Mouse (Mus musculus) embryonic facial prominence, embryonic 15.5 days (tissue): ENCODE results near the gene Ikbip. TPM values are rescaled to one million over a fixed set of nuclear protein-coding genes. Genes with fewer than 3 reads are reported as not detected.

Source experiments
- ATAC-seq: fragments of 200-750 bp; cut with Nextera tagmentation; 2 replicates; pipeline ENCODE4 v1.8.0; 2017; ENCODE audit warnings: low read depth, moderate TSS enrichment; ENCODE audit not compliant: insufficient number of reproducible peaks, low FRiP score, low TSS enrichment
- H3K27ac ChIP-seq: fragments of 300-500 bp; sonication (generic); replicated peaks from 2 replicates; pipeline ENCODE4 v1.5.1; 2015; ENCODE audit warnings: mild to moderate bottlenecking, inconsistent platforms
- H3K27me3 ChIP-seq: fragments of 300-500 bp; sonication (generic); 2 replicates; pipeline ENCODE4 v1.6.1; 2015; ENCODE audit warnings: inconsistent platforms
- H3K36me3 ChIP-seq: fragments of 300-500 bp; sonication (generic); 2 replicates; pipeline ENCODE4 v1.6.1; 2015; ENCODE audit warnings: mild to moderate bottlenecking, inconsistent platforms
- H3K4me1 ChIP-seq: fragments of 300-500 bp; sonication (generic); 2 replicates; pipeline ENCODE4 v1.6.1; 2015; ENCODE audit warnings: inconsistent platforms
- H3K4me2 ChIP-seq: fragments of 300-500 bp; sonication (generic); replicated peaks from 2 replicates; pipeline ENCODE4 v1.6.1; 2015; ENCODE audit warnings: mild to moderate bottlenecking, inconsistent platforms
- H3K4me3 ChIP-seq: fragments of 300-500 bp; sonication (generic); replicated peaks from 2 replicates; pipeline ENCODE4 v1.5.1; 2015; ENCODE audit warnings: mild to moderate bottlenecking, inconsistent platforms
- H3K9ac ChIP-seq: fragments of 300-500 bp; sonication (generic); 2 replicates; pipeline ENCODE4 v1.6.1; 2015; ENCODE audit warnings: inconsistent platforms
- H3K9me3 ChIP-seq: fragments of 300-500 bp; sonication (generic); replicated peaks from 2 replicates; pipeline ENCODE4 v1.6.1; 2016; ENCODE audit warnings: inconsistent platforms
- WGBS: fragments of 180-500 bp; shearing (Covaris S2); methylation state at CpG from one replicate; pipeline ENCODE4 v1.1.7; 2015; 5-methylcytosine and 5-hydroxymethylcytosine counted together
- polyA plus RNA-seq: library from polyadenylated mRNA; unstranded; fragments of >200 nt; fragmentation: Nextera tagmentation; extraction: Ambion mirVana; gene quantifications from 2 replicates; pipeline ENCODE4 v1.2.1, GENCODE M21; 2015

Gene Ikbip
- polyA plus RNA-seq, 1 experiment from 2014 or later: 70.4 TPM

DNA sequence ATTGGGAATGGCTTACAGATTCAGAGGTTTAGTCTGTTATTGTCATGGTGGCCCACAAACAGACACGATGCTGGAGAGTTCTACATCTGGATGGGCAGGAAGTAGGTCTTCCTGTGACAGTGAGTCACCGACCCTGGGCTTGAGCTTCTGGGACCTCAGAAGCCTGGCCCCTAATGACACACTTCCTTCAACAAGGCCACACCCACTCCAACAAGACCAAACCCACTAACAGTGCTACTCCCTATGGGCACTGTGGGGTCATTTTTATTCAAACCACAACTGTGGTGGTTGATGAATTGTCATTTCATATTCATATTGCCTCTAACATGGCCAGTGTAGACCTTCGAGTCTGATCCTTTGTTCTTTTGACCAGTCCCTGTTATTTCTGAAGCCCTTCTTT, 55.6 kb downstream of the Ikbip start:
- no peaks in the 10 kb centered on the region for H3K36me3 ChIP-seq
- H3K9me3 ChIP-seq: no peaks in the 10 kb centered on the region
- no peak overlapping the region for H3K4me2 ChIP-seq
- 0 out of 2 replicates have a peak, but pooled peaks cover 4% of the 10 kb centered on the region for H3K4me1 ChIP-seq
- no peak for ATAC-seq
- no peak overlapping the region for H3K9ac ChIP-seq
- no peak overlapping the region for H3K27ac ChIP-seq
- no peaks in the 10 kb centered on the region for H3K27me3 ChIP-seq
- 68% methylated on average over 3 of the region's 3 CpGs for WGBS
- no peak overlapping the region for H3K4me3 ChIP-seq

DNA sequence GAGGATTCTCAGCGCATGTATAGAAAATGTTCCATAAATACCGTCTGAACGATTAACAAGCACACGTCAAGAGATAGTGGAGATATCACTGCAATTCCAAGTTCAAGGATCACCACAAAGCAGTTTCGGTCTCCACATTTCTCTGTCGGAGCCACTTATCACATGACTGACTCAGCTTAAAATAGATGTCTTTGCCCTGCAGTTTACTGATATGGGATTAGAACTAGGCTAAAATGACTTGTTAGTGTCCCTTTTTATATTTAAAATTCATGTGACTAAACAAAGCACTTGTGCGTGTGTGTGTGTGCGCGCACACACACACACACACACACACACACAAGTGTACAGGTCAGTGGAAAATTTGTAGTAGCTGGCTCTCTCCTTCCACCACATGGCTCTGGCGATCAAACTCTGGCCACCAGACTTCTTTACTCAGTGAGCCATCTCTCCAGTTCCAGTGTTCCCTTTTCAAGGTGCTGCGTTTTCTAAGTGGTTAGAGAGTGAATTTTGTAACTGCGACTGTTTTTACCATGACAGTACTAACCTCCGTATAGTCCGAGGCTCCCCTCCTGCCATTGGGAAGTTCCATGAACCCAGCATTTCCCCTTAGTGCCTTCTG, 56.5 kb downstream of the Ikbip start:
- H3K4me3 ChIP-seq: no peak overlapping the region
- H3K27ac ChIP-seq: no peak overlapping the region
- no peaks in the 10 kb centered on the region for H3K9me3 ChIP-seq
- no peak for ATAC-seq
- H3K4me2 ChIP-seq: no peak overlapping the region
- H3K9ac ChIP-seq: no peak overlapping the region
- no peaks in the 10 kb centered on the region; the same call in 1 of the 2 replicates for H3K36me3 ChIP-seq
- H3K4me1 ChIP-seq: 0 out of 2 replicates have a peak, but pooled peaks cover 4% of the 10 kb centered on the region
- WGBS: 89% methylated on average over 14 of the region's 14 CpGs
- no peaks in the 10 kb centered on the region for H3K27me3 ChIP-seq

DNA sequence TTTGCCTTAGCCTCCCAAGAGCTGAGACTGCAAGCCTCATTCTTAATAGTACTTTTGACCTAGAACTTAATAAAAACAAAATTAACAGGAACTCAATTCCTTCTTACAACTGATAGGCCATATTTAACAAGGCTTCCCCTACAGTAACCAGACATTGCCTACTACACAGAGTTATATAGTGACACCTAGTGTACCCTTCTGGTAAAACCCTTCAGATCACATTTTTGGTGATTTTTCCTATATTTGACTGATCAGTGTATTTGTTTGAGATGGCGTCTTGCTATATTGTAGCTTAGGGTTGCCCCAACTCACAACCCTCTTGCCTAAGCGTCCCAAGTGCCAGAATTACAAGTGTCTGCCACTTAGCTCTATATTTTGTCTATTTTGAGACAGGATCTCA, 58.8 kb downstream of the Ikbip start:
- Histone ChIP-seq H3K36me3 (peaks cover 14% of the 10 kb centered on the region), H3K27ac (no peak overlapping the region), H3K9me3 (no peaks in the 10 kb centered on the region), H3K9ac (no peak overlapping the region), H3K4me3 (no peak overlapping the region), H3K4me2 (no peak overlapping the region), H3K27me3 (no peaks in the 10 kb centered on the region), H3K4me1 (0 out of 2 replicates have a peak, but pooled peaks cover 4% of the 10 kb centered on the region)
- 46% methylated on average over 2 of the region's 2 CpGs for WGBS
- no peak for ATAC-seq

DNA sequence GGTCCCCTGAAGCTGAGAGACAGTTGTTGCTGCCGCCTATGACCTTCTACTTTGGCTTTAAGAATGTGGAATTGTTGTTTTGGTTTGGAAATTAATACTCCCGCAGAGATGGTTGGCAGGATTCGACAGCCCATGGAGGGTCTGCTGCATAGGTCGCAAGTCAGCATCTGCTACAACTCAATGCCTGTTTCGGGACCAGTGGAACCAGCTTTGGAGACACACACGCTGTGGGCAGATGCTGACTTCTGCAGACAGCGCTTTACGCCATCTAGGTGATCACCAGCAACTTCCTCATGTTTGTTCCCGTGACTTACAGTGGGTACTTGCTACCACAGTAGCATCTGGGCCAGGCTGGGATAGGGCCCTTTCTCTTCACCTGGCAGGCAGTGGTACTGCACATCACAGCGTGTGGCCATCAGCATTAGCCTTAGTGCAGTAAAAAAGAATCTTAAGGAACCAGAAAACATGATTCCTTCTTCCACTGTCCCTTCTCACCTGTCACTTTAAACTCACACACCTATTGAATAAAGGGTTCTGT, 60.0 kb downstream of the Ikbip start:
- Histone ChIP-seq H3K4me3 (no peak overlapping the region), H3K4me1 (0 out of 2 replicates have a peak, but pooled peaks cover 4% of the 10 kb centered on the region), H3K4me2 (no peak overlapping the region), H3K36me3 (peaks cover 20% of the 10 kb centered on the region), H3K9ac (no peak overlapping the region), H3K27me3 (no peaks in the 10 kb centered on the region), H3K27ac (no peak overlapping the region), H3K9me3 (no peaks in the 10 kb centered on the region)
- ATAC-seq: no peak
- WGBS: 49% methylated on average over 10 of the region's 10 CpGs

DNA sequence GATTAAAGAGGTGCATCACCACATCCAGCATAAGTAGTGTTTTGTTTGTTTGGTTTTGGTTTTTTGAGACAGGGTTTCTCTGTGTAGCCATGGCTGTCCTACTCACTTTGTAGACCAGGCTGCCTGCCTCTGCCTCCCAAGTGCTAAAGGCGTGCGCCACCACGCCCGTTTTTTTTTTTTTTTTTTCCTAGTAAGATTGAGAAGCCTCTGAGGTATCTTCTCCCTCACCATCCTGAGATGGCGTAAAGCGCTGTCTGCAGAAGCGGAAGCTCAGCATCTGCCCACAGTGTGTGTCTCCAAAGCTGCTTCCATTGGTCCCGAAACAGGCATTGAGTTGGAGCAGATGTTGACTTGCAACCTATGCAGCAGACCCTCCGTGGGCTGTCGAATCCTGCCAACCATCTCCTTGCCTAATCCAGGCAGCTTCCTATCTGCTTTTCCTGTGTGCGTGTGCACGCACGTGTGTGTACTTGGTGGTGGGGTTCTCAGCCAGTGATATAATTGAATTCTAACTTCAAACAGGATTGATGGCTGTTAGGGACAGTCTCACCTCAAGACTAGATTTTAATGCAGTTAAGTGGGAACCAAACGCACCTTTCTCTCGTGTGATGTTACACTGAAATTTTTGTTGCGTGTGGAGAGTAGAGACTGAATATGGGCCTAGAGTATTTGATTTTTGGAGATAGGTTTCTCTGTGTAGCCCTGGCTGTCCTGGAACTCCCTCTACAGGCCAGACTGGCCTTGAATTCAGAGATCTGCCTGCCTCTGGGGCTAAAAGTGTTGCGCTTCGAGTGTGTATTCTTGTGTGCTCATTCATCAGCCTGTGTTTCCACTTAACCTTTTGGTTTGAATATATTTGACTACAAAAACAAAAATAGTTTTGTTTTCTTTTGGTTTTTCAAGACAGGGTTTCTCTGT, 60.8 kb downstream of the Ikbip start:
- WGBS: 63% methylated on average over 18 of the region's 18 CpGs
- H3K9ac ChIP-seq: no peak overlapping the region
- H3K27ac ChIP-seq: no peak overlapping the region

DNA sequence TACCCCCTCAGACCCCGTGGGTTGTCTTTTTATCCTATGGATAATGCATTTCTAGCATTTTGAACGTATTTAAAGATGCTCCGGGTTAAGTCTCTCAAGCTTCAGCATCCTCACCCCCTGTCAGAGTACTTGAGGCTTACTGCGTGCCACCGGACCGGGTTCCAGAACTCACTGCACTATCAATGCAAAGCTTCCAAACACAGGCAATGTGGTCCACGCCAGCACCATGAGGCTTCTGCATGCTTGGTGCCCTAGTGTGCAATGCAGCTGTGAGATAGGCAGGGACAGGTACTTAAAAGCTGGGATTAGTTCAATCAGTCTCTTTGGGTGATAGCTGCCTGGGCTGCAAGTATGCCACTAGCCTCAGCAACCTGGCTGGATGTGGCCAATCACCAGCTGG, 62.7 kb downstream of the Ikbip start:
- H3K9ac ChIP-seq: no peak overlapping the region
- no peaks in the 10 kb centered on the region for H3K9me3 ChIP-seq
- H3K27ac ChIP-seq: no peak overlapping the region
- 0 out of 2 replicates have a peak, but pooled peaks cover 4% of the 10 kb centered on the region for H3K4me1 ChIP-seq
- no peak overlapping the region for H3K4me2 ChIP-seq
- no peak overlapping the region for H3K4me3 ChIP-seq
- no peaks in the 10 kb centered on the region for H3K27me3 ChIP-seq
- ATAC-seq: no peak
- H3K36me3 ChIP-seq: peaks cover 38% of the 10 kb centered on the region
- WGBS: 96% methylated on average over 7 of the region's 7 CpGs

More for the DNA sequence above, 60.8 kb downstream of the Ikbip start:
- Histone ChIP-seq H3K4me3 (no peak overlapping the region), H3K4me1 (0 out of 2 replicates have a peak, but pooled peaks cover 4% of the 10 kb centered on the region), H3K4me2 (no peak overlapping the region), H3K36me3 (peaks cover 21% of the 10 kb centered on the region), H3K27me3 (no peaks in the 10 kb centered on the region), H3K9me3 (no peaks in the 10 kb centered on the region)
- no peak for ATAC-seq

Other genes with a start within 250 kb of the Ikbip start
- gene Apaf1, start 170 bp upstream of the Ikbip start, polyA plus RNA-seq: 22.1 and 24.2 TPM in 2 replicates
- gene Slc25a3, start 41.1 kb downstream of the Ikbip start, polyA plus RNA-seq: 417 and 423 TPM in 2 replicates
- gene Tmpo, start 98.4 kb downstream of the Ikbip start, polyA plus RNA-seq: 198 and 203 TPM in 2 replicates